Mouse (Mus musculus) cortical plate, adult 2 months (tissue): Measurements from ENCODE around the gene Sept4. TPM values are rescaled to one million over a fixed set of nuclear protein-coding genes. Genes with fewer than 3 reads are reported as not detected.

Experiments used
- H3K27ac ChIP-seq: fragments of 200-500 bp; 2 replicates; pipeline ENCODE4 v1.5.1; 2012; ENCODE audit warnings: low read length, control low read depth, inconsistent platforms; ENCODE audit not compliant: insufficient read depth
- H3K4me1 ChIP-seq: fragments of 200-500 bp; 2 replicates; pipeline ENCODE4 v1.6.1; 2011; ENCODE audit warnings: low read length; ENCODE audit not compliant: control insufficient read depth, insufficient read depth
- H3K4me3 ChIP-seq: fragments of 200-500 bp; 2 replicates; pipeline ENCODE4 v1.5.1; 2011; ENCODE audit warnings: mild to moderate bottlenecking, low read length, control low read depth; ENCODE audit not compliant: insufficient read depth
- CTCF ChIP-seq: fragments of 200-500 bp; IDR thresholded peaks from 2 replicates; pipeline ENCODE4 v1.5.1; 2011; ENCODE audit warnings: mild to moderate bottlenecking, control low read depth, low read length; ENCODE audit not compliant: insufficient read depth; ENCODE audit errors: extremely low read depth
- POLR2A ChIP-seq: fragments of 200-500 bp; IDR thresholded peaks from 2 replicates; pipeline ENCODE4 v1.6.1; 2011; ENCODE audit warnings: mild to moderate bottlenecking, low read length, control low read depth; ENCODE audit not compliant: insufficient read depth; ENCODE audit errors: extremely low read depth
- polyA plus RNA-seq: library from polyadenylated mRNA; depleted of rRNA; stranded (reverse); fragments of >200 nt; gene quantifications from 2 replicates; pipeline ENCODE4 v1.2.3, GENCODE M21; 2012

Gene Sept4
- polyA plus RNA-seq, 1 experiment, result 429 TPM

GRCm38 (mm10) chr11:87584711-87585505 lies 16.2 kb downstream of the Sept4 start:
- Histone ChIP-seq H3K4me1 (peaks cover 1% of the 10 kb centered on the region; the same call in 1 of the 2 replicates), H3K4me3 (no peak overlapping the region), H3K27ac (peak overlapping the region; percentile 7; the same call in 1 of the 2 replicates)
- TF ChIP-seq POLR2A, result no peak
- TF ChIP-seq CTCF, result no peak

- no peak for TF ChIP-seq CTCF
- no peak overlapping the region for H3K4me3 ChIP-seq
- H3K4me1 ChIP-seq, result peaks cover 1% of the 10 kb centered on the region
- H3K27ac ChIP-seq, result no peak overlapping the region
These were observed 18.6 kb downstream of the Sept4 start for GRCm38 (mm10) chr11:87587211-87587874.

GRCm38 (mm10) chr11:87589605-87590004 lies 20.9 kb downstream of the Sept4 start:
- peaks cover 7% of the 10 kb centered on the region for H3K4me1 ChIP-seq
- no peak overlapping the region for H3K27ac ChIP-seq
- TF ChIP-seq POLR2A, result no peak
- no peak for TF ChIP-seq CTCF
- H3K4me3 ChIP-seq, result no peak overlapping the region

- Histone ChIP-seq H3K27ac (peak overlapping the region; percentile 60), H3K4me3 (peak overlapping the region; percentile 55), H3K4me1 (peaks cover 7% of the 10 kb centered on the region)
- TF ChIP-seq POLR2A (no peak), CTCF (no peak)
These were observed 22.3 kb downstream of the Sept4 start for GRCm38 (mm10) chr11:87590841-87591525.

- TF ChIP-seq CTCF, result no peak
- peak; percentile 97 for TF ChIP-seq POLR2A
- peaks cover 7% of the 10 kb centered on the region for H3K4me1 ChIP-seq
- H3K27ac ChIP-seq, result peak within 1 kb of the TSS; percentile 60
- peak within 1 kb of the TSS; percentile 55 for H3K4me3 ChIP-seq
These were observed 23.0 kb downstream of the Sept4 start, which contains the start of gene Mtmr4 for GRCm38 (mm10) chr11:87591526-87592353. Gene Mtmr4 (plus strand): TSS chr11:87592162.

- H3K4me1 ChIP-seq, result peaks cover 8% of the 10 kb centered on the region
- H3K4me3 ChIP-seq, result peak overlapping the region; percentile 55
- no peak for TF ChIP-seq POLR2A
- no peak for TF ChIP-seq CTCF
- peak overlapping the region; percentile 24 for H3K27ac ChIP-seq
These were observed 23.6 kb downstream of the Sept4 start for GRCm38 (mm10) chr11:87592354-87592695.

GRCm38 (mm10) chr11:87592713-87593598 lies 24.3 kb downstream of the Sept4 start:
- no peak for TF ChIP-seq CTCF
- TF ChIP-seq POLR2A, result no peak
- H3K4me1 ChIP-seq, result peaks cover 8% of the 10 kb centered on the region
- H3K4me3 ChIP-seq, result peak overlapping the region; percentile 55

GRCm38 (mm10) chr11:87595327-87595841 lies 26.7 kb downstream of the Sept4 start:
- TF ChIP-seq CTCF (no peak), POLR2A (peak; percentile 64; the same call in 1 of the 2 replicates)
- Histone ChIP-seq H3K27ac (peak overlapping the region; percentile 63), H3K4me3 (peak overlapping the region; percentile 76), H3K4me1 (peaks cover 7% of the 10 kb centered on the region; the same call in 1 of the 2 replicates)

More at GRCm38 (mm10) chr11:87592713-87593598, 24.3 kb downstream of the Sept4 start:
- peak overlapping the region; percentile 24 for H3K27ac ChIP-seq
